Mouse (Mus musculus) ES-Bruce4 (cell line): ENCODE data around the gene Cox8a.

Source experiments
- CTCF ChIP-seq: IDR thresholded peaks from one replicate; pipeline ENCODE4 v1.8.1; 2011; ENCODE audit warnings: low read depth, low read length
- EP300 ChIP-seq: IDR thresholded peaks from 2 replicates; pipeline ENCODE4 v1.6.1; 2011; ENCODE audit warnings: low read depth, low read length; ENCODE audit not compliant: insufficient read depth
- POLR2A ChIP-seq: IDR thresholded peaks from one replicate; pipeline ENCODE4 v1.8.1; 2011; ENCODE audit warnings: low read length; ENCODE audit not compliant: insufficient read depth

DNA sequence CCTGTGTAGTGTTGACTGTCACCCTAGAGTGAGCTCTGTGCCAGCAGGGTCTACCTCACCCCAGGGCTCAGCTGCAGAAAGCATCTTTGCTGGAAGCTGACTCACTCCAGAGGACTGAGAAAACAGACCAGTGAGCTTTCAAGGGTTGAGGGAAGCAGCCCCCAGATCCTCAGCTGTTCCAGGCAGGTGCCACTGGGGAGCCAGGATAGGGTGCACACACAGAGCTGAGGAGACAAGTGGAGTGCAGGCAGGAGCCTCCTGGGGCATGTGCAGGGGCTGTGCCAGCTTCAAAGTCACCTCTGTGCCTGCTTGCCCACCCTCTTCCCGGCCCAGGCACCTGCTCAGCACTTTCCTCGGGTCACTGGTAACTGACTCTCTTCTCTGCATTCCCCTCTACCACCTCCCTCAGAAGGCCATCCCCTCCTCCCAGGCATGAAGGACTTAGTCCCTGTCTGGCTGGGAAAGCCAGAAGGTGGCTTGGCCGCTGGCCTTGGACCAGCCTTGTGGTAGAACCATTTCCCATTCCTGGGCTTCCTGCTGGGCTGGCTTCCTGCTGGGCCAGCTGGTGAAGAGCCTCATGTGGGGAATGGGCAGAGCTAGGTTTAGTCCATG is 38.5 kb downstream of the Cox8a start:
- TF ChIP-seq EP300 = no peak
- no peak for TF ChIP-seq CTCF
- no peak for TF ChIP-seq POLR2A
